Mouse (Mus musculus) lung, postnatal 0 days (tissue): ENCODE data around the gene Gusb. TPM values are rescaled to one million over a fixed set of nuclear protein-coding genes. Genes with fewer than 3 reads are reported as not detected.
A peak's percentile ranks its signal among the peaks of the same experiment; 100 is the strongest.

Experiments used
- ATAC-seq: fragments of 200-750 bp; cut with Nextera tagmentation; 2 replicates; pipeline ENCODE4 v1.8.0; 2017; ENCODE audit warnings: moderate library complexity
- DNase-seq: peaks from one replicate; pipeline ENCODE4 v3.0.0-alpha.2; 2016; ENCODE audit warnings: low spot score
- H3K27ac ChIP-seq: fragments of 300-500 bp; sonication (generic); 2 replicates; pipeline ENCODE4 v1.5.1; 2014; ENCODE audit warnings: antibody characterized with exemption, mild to moderate bottlenecking, low read length, mixed read lengths
- H3K27me3 ChIP-seq: fragments of 300-500 bp; sonication (generic); replicated peaks from 2 replicates; pipeline ENCODE4 v1.6.1; 2014; ENCODE audit warnings: low read length, mixed read lengths; ENCODE audit not compliant: insufficient read depth
- H3K36me3 ChIP-seq: fragments of 300-500 bp; sonication (generic); 2 replicates; pipeline ENCODE4 v1.6.1; 2014; ENCODE audit warnings: low read length, mixed read lengths; ENCODE audit not compliant: insufficient read depth
- H3K4me1 ChIP-seq: fragments of 300-500 bp; sonication (generic); 2 replicates; pipeline ENCODE4 v1.6.1; 2014; ENCODE audit warnings: antibody characterized with exemption, low read depth, low read length, mixed read lengths; ENCODE audit not compliant: insufficient read depth
- H3K4me2 ChIP-seq: fragments of 300-500 bp; sonication (generic); replicated peaks from 2 replicates; pipeline ENCODE4 v1.6.1; 2014; ENCODE audit warnings: low read depth, mild to moderate bottlenecking, low read length, moderate library complexity, mixed read lengths
- H3K4me3 ChIP-seq: fragments of 300-500 bp; sonication (generic); 2 replicates; pipeline ENCODE4 v1.5.1; 2014; ENCODE audit warnings: low read depth, low read length
- H3K9ac ChIP-seq: fragments of 300-500 bp; sonication (generic); replicated peaks from 2 replicates; pipeline ENCODE4 v1.6.1; 2014; ENCODE audit warnings: low read depth, mild to moderate bottlenecking
- H3K9me3 ChIP-seq: fragments of 300-500 bp; sonication (generic); 2 replicates; pipeline ENCODE4 v1.6.1; 2016; ENCODE audit warnings: low read length, mixed read lengths
- CTCF ChIP-seq: IDR thresholded peaks from 2 replicates; pipeline ENCODE4 v1.5.1; 2016; ENCODE audit warnings: antibody characterized with exemption, mild to moderate bottlenecking
- EP300 ChIP-seq: IDR thresholded peaks from 2 replicates; pipeline ENCODE4 v1.6.1; 2016; ENCODE audit warnings: antibody characterized with exemption, mild to moderate bottlenecking, control low read depth
- WGBS: fragments of 180-500 bp; shearing (Covaris S2); extraction: QIAGEN DNeasy Blood & Tissue Kit; methylation state at CpG from one replicate; pipeline ENCODE4 v1.1.7; 2014; 5-methylcytosine and 5-hydroxymethylcytosine counted together
- polyA plus RNA-seq: library from polyadenylated mRNA; unstranded; fragments of >200 nt; fragmentation: Nextera tagmentation; extraction: Ambion mirVana; gene quantifications from 2 replicates; pipeline ENCODE4 v1.2.1, GENCODE M21; 2015

Gusb gene
- polyA plus RNA-seq = 49.0 and 50.0 TPM in 2 replicates

GRCm38 (mm10) chr5:130002301-130003146 is at the start of gene Gusb:
Gene Gusb (minus strand): TSS chr5:130003049.
- peak; percentile 95 for ATAC-seq
- Histone ChIP-seq H3K9me3 (no peaks in the 10 kb centered on the region), H3K4me1 (peaks cover 6% of the 10 kb centered on the region; the same call in 1 of the 2 replicates), H3K36me3 (no peaks in the 10 kb centered on the region), H3K4me2 (peak within 1 kb of the TSS; percentile 67), H3K4me3 (peak within 1 kb of the TSS; percentile 43), H3K27me3 (no peaks in the 10 kb centered on the region), H3K27ac (peak within 1 kb of the TSS; percentile 79), H3K9ac (peak within 1 kb of the TSS; percentile 37; the same call in 1 of the 2 replicates)
- peak; percentile 97 for DNase-seq
- no peak for TF ChIP-seq EP300
- no peak for TF ChIP-seq CTCF
- 1% methylated on average over 39 of the region's 39 CpGs for WGBS

GRCm38 (mm10) chr5:130052510-130052909 is 49.7 kb upstream of the Gusb start:
- no peak overlapping the region for H3K27ac ChIP-seq
- no peaks in the 10 kb centered on the region for H3K27me3 ChIP-seq
- TF ChIP-seq CTCF (no peak), EP300 (no peak)
- no peaks in the 10 kb centered on the region for H3K4me1 ChIP-seq
- WGBS = 84% methylated on average over 5 of the region's 5 CpGs
- H3K9ac ChIP-seq = no peak overlapping the region
- H3K4me3 ChIP-seq = no peak overlapping the region
- ATAC-seq (no peak), DNase-seq (no peak)
- H3K36me3 ChIP-seq = peaks cover 9% of the 10 kb centered on the region
- no peak overlapping the region for H3K4me2 ChIP-seq
- no peaks in the 10 kb centered on the region for H3K9me3 ChIP-seq

DNA sequence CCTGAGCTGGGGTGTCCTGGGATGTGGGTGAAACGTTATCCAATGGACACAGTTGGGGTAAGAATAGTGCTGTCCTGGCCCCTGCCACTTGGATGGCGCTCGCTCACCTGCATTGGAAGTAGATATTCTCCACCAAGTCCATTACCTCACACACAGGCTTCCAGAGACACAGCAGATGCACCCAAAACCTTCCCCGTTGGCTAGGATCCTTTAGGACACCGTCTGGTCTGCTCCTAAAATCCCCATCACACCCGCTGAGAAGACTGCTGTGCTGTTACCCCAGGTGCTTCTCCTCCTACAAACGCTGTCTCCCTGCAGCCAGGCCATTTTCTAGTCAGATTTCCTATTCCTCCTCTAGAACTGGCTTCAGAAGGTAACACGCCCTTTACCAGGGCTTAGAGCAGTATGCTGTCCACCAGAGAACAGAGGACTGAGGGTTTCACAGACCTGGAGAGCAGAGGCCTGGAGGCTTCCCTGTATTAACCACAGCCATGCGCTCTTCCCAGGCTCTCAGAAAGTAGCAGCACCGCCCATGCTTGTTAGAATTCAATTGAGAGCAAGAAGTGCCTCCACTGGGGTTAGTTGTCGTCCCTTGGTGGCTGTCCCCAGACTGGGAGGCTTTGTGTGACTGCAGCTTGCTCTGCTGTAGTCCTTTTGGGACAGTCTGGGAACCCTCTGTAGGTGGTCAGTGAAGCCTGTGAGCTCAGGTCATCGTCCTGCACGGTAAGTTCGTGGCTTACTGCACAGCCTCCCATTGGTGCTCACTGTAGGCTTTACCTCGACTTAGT is 48.4 kb upstream of the Gusb start:
- Histone ChIP-seq H3K4me1 (no peaks in the 10 kb centered on the region), H3K4me3 (no peak overlapping the region), H3K4me2 (no peak overlapping the region), H3K27me3 (no peaks in the 10 kb centered on the region), H3K36me3 (peaks cover 16% of the 10 kb centered on the region), H3K9ac (no peak overlapping the region), H3K9me3 (no peaks in the 10 kb centered on the region), H3K27ac (no peak overlapping the region)
- DNase-seq (no peak), ATAC-seq (no peak)
- 89% methylated on average over 15 of the region's 15 CpGs for WGBS
- TF ChIP-seq EP300 (no peak), CTCF (no peak)

DNA sequence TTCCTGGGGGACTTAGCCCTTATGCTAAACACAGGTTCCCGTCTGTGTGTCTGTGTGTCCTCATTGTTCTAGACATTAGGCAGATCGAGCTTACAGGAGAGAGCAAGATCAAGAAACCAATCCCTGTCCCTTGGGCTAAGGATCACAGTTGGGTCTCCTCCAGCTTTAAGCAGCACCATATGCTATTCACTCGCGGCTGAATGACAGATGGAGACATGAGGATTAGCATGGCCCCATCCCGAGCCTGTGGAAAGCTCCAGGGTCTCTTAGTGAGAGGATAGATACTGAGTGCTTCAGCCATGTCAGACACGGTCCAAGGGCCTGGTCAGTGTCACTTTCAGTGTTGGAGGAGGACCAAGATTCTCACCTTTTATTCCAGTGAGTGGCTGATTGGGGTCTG is 47.6 kb upstream of the Gusb start:
- Histone ChIP-seq H3K27me3 (no peaks in the 10 kb centered on the region), H3K4me2 (no peak overlapping the region), H3K4me1 (no peaks in the 10 kb centered on the region), H3K27ac (no peak overlapping the region), H3K36me3 (peaks cover 16% of the 10 kb centered on the region), H3K9me3 (no peaks in the 10 kb centered on the region), H3K4me3 (no peak overlapping the region), H3K9ac (no peak overlapping the region)
- 67% methylated on average over 6 of the region's 6 CpGs for WGBS
- no peak for TF ChIP-seq EP300
- TF ChIP-seq CTCF = no peak
- no peak for ATAC-seq
- no peak for DNase-seq

GRCm38 (mm10) chr5:130048786-130049520 is 46.1 kb upstream of the Gusb start:
- ATAC-seq = peak; percentile 11; the same call in 1 of the 2 replicates
- H3K4me3 ChIP-seq = no peak overlapping the region
- WGBS = 68% methylated on average over 15 of the region's 15 CpGs
- no peaks in the 10 kb centered on the region for H3K9me3 ChIP-seq
- H3K4me1 ChIP-seq = no peaks in the 10 kb centered on the region
- TF ChIP-seq CTCF = no peak
- no peak for TF ChIP-seq EP300
- H3K27ac ChIP-seq = no peak overlapping the region
- peaks cover 11% of the 10 kb centered on the region for H3K36me3 ChIP-seq
- no peak overlapping the region for H3K4me2 ChIP-seq
- no peaks in the 10 kb centered on the region for H3K27me3 ChIP-seq
- H3K9ac ChIP-seq = no peak overlapping the region
- no peak for DNase-seq

DNA sequence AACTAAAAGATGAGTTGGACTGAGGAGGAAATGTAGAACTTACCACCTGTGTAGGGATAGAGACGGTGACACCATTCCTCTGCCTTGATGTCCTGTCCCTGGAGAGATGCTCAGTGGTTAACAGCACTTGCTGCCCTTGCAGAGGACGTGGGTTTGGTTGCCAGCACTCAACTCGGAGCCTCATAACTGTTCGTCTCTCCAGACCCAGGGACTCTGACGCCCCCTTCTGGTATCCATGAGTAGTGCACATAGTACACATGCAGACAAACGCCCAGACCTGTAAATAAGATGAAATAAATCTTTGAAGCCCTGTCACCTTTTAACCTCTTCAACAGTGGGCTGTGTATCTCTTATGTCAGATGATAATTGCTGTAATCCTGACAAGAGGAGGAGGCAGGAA is 44.2 kb upstream of the Gusb start:
- no peak for DNase-seq
- H3K4me2 ChIP-seq = no peak overlapping the region
- H3K4me3 ChIP-seq = no peak overlapping the region
- 83% methylated on average over 6 of the region's 6 CpGs for WGBS
- no peak overlapping the region for H3K9ac ChIP-seq
- no peak for ATAC-seq
- H3K36me3 ChIP-seq = peaks cover 15% of the 10 kb centered on the region
- no peak overlapping the region for H3K27ac ChIP-seq
- no peaks in the 10 kb centered on the region for H3K27me3 ChIP-seq
- H3K4me1 ChIP-seq = no peaks in the 10 kb centered on the region
- no peaks in the 10 kb centered on the region for H3K9me3 ChIP-seq
- TF ChIP-seq CTCF (peak; percentile 44), EP300 (no peak)
